Mouse (Mus musculus) myocyte (in vitro differentiated cells): ENCODE results near the gene Btbd6. TPM values are rescaled to one million over a fixed set of nuclear protein-coding genes. Genes with fewer than 3 reads are reported as not detected.

Experiments used
- H3K27me3 ChIP-seq: one replicate; pipeline ENCODE4 v1.6.1; 2011; ENCODE audit not compliant: control insufficient read depth, insufficient read depth, insufficient read length
- H3K36me3 ChIP-seq: one replicate; pipeline ENCODE4 v1.6.1; 2011; ENCODE audit not compliant: control insufficient read depth, insufficient read depth
- H3K4me2 ChIP-seq: one replicate; pipeline ENCODE4 v1.6.1; 2011; ENCODE audit warnings: low read depth, control low read depth
- H3K4me3 ChIP-seq: one replicate; pipeline ENCODE4 v1.5.1; 2011; ENCODE audit warnings: mild to moderate bottlenecking, control low read depth, moderate library complexity
- H3K79me2 ChIP-seq: one replicate; pipeline ENCODE4 v1.6.1; 2011; ENCODE audit not compliant: control insufficient read depth, insufficient read depth
- H3ac ChIP-seq: one replicate; pipeline ENCODE4 v1.6.1; 2011; ENCODE audit not compliant: control insufficient read depth, insufficient read length
- CEBPB ChIP-seq: IDR thresholded peaks from 2 replicates; pipeline ENCODE4 v1.6.1; 2011; ENCODE audit warnings: mild to moderate bottlenecking, moderate library complexity; ENCODE audit not compliant: poor library complexity, insufficient read depth, severe bottlenecking
- E2F4 ChIP-seq: IDR thresholded peaks from one replicate; pipeline ENCODE4 v1.6.1; 2011; ENCODE audit warnings: mild to moderate bottlenecking, control low read depth, moderate library complexity; ENCODE audit not compliant: insufficient read depth
- MAX ChIP-seq: IDR thresholded peaks from one replicate; pipeline ENCODE4 v1.6.1; 2011; ENCODE audit warnings: low read depth, mild to moderate bottlenecking, control low read depth
- MYOD1 ChIP-seq, 3 experiments: IDR thresholded peaks; one replicate each; pipeline ENCODE4 v1.6.1; 2011; ENCODE audit warnings: control low read depth in 2 of 3, low read depth in 2 of 3, mild to moderate bottlenecking in 2 of 3, moderate library complexity in 1 of 3; ENCODE audit not compliant: insufficient read length in 2 of 3, control insufficient read depth in 1 of 3
- MYOG ChIP-seq, 3 experiments: IDR thresholded peaks; one replicate each; pipeline ENCODE4 v1.6.1; 2011; ENCODE audit warnings: control low read depth in 2 of 3, low read depth in 2 of 3, mild to moderate bottlenecking in 2 of 3; ENCODE audit not compliant: insufficient read length in 2 of 3, control insufficient read depth in 1 of 3, insufficient read depth in 1 of 3
- POLR2A ChIP-seq: IDR thresholded peaks from one replicate; pipeline ENCODE4 v1.6.1; 2011; ENCODE audit warnings: low read depth, mild to moderate bottlenecking, control low read depth, moderate library complexity; ENCODE audit not compliant: insufficient read length
- POLR2AphosphoS2 ChIP-seq: IDR thresholded peaks from one replicate; pipeline ENCODE4 v1.6.1; 2011; ENCODE audit warnings: low read depth, control low read depth; ENCODE audit not compliant: insufficient read length
- REST ChIP-seq: IDR thresholded peaks from one replicate; pipeline ENCODE4 v1.6.1; 2011; ENCODE audit warnings: mild to moderate bottlenecking, control low read depth, moderate library complexity; ENCODE audit not compliant: insufficient read depth, insufficient read length
- SRF ChIP-seq: IDR thresholded peaks from one replicate; pipeline ENCODE4 v1.6.1; 2011; ENCODE audit warnings: low read depth; ENCODE audit not compliant: control insufficient read depth, insufficient read length
- TCF12 ChIP-seq: IDR thresholded peaks from one replicate; pipeline ENCODE4 v1.6.1; 2011; ENCODE audit warnings: mild to moderate bottlenecking, control low read depth; ENCODE audit not compliant: poor library complexity, insufficient read depth, severe bottlenecking
- TCF3 ChIP-seq: IDR thresholded peaks from one replicate; pipeline ENCODE4 v1.6.1; 2011; ENCODE audit warnings: low read depth, control low read depth; ENCODE audit not compliant: insufficient read length
- USF1 ChIP-seq: IDR thresholded peaks from one replicate; pipeline ENCODE4 v1.6.1; 2011; ENCODE audit warnings: low read depth, mild to moderate bottlenecking, control low read depth, moderate library complexity
- polyA plus RNA-seq: library from polyadenylated mRNA; unstranded; fragments of >200 nt; fragmentation: generic; extraction: Trizol; gene quantifications from one replicate; pipeline ENCODE4 v1.2.1, GENCODE M21; 2012; ENCODE audit warnings: missing spikeins

Btbd6 gene
- polyA plus RNA-seq, 1 experiment, result 16.3 TPM

GRCm38 (mm10) chr12:112955800-112956199 lies 20.5 kb upstream of the Btbd6 start:
- Histone ChIP-seq H3K79me2 (no peaks in the 10 kb centered on the region), H3K4me3 (no peak overlapping the region), H3K36me3 (peaks cover 6% of the 10 kb centered on the region), H3K27me3 (no peaks in the 10 kb centered on the region), H3ac (no peak overlapping the region), H3K4me2 (no peak overlapping the region)
- TF ChIP-seq TCF3, result no peak
- TF ChIP-seq POLR2AphosphoS2, result peak; percentile 47
- no peak for TF ChIP-seq REST
- no peak for TF ChIP-seq MYOD1 (IDR thresholded peaks at IDR 0.05; ENCODE audit: control insufficient read depth in 1 of 3, insufficient read length in 2 of 3, low read depth in 2 of 3)
- no peak for TF ChIP-seq TCF12

DNA sequence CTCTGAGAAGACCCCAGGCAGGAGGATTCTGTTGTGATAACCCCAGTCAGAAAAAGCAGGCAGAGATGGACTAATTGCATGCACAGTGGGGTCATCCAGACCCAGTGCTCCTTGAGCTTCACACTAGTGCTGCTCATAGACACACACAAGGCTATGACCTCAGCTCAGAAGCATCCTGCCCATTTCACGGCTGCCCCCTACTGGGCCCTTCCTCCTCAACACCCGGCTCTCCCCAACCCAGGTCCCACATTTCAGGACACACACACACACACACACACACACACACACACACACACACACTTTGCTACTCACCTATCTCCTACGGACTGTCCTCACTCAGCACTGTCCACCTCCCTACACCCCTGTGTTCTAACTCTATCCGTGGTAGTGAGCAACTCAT lies 18.0 kb upstream of the Btbd6 start:
- TF ChIP-seq MAX (no peak), SRF (no peak), MYOD1 (IDR thresholded peaks at IDR 0.05; ENCODE audit: control insufficient read depth in 1 of 3, insufficient read length in 2 of 3, low read depth in 2 of 3) (no peak), POLR2A (no peak), USF1 (no peak), TCF12 (no peak), REST (no peak)
- peaks cover 8% of the 10 kb centered on the region for H3K36me3 ChIP-seq

GRCm38 (mm10) chr12:112959421-112959820 lies 16.9 kb upstream of the Btbd6 start:
- no peak overlapping the region for H3ac ChIP-seq
- no peak overlapping the region for H3K4me3 ChIP-seq
- no peak overlapping the region for H3K4me2 ChIP-seq
- TF ChIP-seq MAX (no peak), MYOG (IDR thresholded peaks at IDR 0.05; ENCODE audit: control insufficient read depth in 1 of 3, insufficient read depth in 1 of 3, insufficient read length in 2 of 3, low read depth in 2 of 3) (no peak), SRF (no peak), E2F4 (no peak)
- peaks cover 13% of the 10 kb centered on the region for H3K36me3 ChIP-seq
- no peaks in the 10 kb centered on the region for H3K27me3 ChIP-seq
- H3K79me2 ChIP-seq, result no peaks in the 10 kb centered on the region

More for the DNA sequence above, 18.0 kb upstream of the Btbd6 start:
- Histone ChIP-seq H3K4me2 (no peak overlapping the region), H3K4me3 (no peak overlapping the region), H3ac (no peak overlapping the region), H3K27me3 (no peaks in the 10 kb centered on the region), H3K79me2 (no peaks in the 10 kb centered on the region)

DNA sequence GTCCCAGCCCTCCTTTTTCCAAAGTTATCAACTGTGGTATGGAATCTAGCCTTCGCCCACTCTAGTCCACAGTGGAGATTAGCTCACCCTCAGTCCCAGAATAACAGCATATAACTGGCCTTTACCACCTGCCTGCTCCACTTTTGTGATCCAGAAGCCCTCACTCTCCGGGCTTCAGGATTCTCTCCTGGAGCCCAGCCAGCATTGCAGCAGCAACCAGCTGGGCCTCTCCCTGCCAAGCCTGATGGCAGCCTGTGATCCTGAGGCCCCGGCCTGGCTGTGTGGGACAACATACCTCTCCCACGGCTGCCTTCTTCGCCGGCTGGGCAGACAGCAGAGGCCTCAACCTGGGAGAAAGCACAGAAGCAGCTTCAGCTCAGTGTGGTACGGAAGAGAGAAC lies 14.9 kb upstream of the Btbd6 start:
- peaks cover 25% of the 10 kb centered on the region for H3K36me3 ChIP-seq
- no peak overlapping the region for H3K4me2 ChIP-seq
- no peaks in the 10 kb centered on the region for H3K27me3 ChIP-seq
- H3ac ChIP-seq, result no peak overlapping the region
- no peak overlapping the region for H3K4me3 ChIP-seq
- TF ChIP-seq E2F4 (no peak), TCF3 (no peak), SRF (no peak), USF1 (no peak), MYOG (IDR thresholded peaks at IDR 0.05; ENCODE audit: control insufficient read depth in 1 of 3, insufficient read depth in 1 of 3, insufficient read length in 2 of 3, low read depth in 2 of 3) (no peak), TCF12 (no peak), MAX (no peak), MYOD1 (IDR thresholded peaks at IDR 0.05; ENCODE audit: control insufficient read depth in 1 of 3, insufficient read length in 2 of 3, low read depth in 2 of 3) (no peak), REST (no peak), CEBPB (no peak), POLR2A (no peak), POLR2AphosphoS2 (no peak)
- no peaks in the 10 kb centered on the region for H3K79me2 ChIP-seq

- TF ChIP-seq REST, result no peak
- TF ChIP-seq MAX, result no peak
- no peak for TF ChIP-seq CEBPB
- TF ChIP-seq TCF12, result no peak
- no peak for TF ChIP-seq TCF3
- no peak for TF ChIP-seq POLR2A
- no peak for TF ChIP-seq E2F4
- TF ChIP-seq USF1, result no peak
- no peak for TF ChIP-seq MYOD1 (IDR thresholded peaks at IDR 0.05; ENCODE audit: control insufficient read depth in 1 of 3, insufficient read length in 2 of 3, low read depth in 2 of 3)
- TF ChIP-seq SRF, result no peak
- TF ChIP-seq POLR2AphosphoS2, result no peak
- TF ChIP-seq MYOG (IDR thresholded peaks at IDR 0.05; ENCODE audit: control insufficient read depth in 1 of 3, insufficient read depth in 1 of 3, insufficient read length in 2 of 3, low read depth in 2 of 3), result no peak
- no peak overlapping the region for H3K4me2 ChIP-seq
- peaks cover 28% of the 10 kb centered on the region for H3K36me3 ChIP-seq
- no peaks in the 10 kb centered on the region for H3K79me2 ChIP-seq
- H3K4me3 ChIP-seq, result no peak overlapping the region
- H3ac ChIP-seq, result no peak overlapping the region
- no peaks in the 10 kb centered on the region for H3K27me3 ChIP-seq
Measured at GRCm38 (mm10) chr12:112961872-112962271, 14.4 kb upstream of the Btbd6 start.
